Mouse (Mus musculus) E14TG2a.4 (cell line): Measurements from ENCODE around the gene Cdc42se1.

ENCODE experiments used
- CTCF ChIP-seq: conservative IDR thresholded peaks from 2 replicates; pipeline ENCODE4 v1.5.1; 2014; ENCODE audit warnings: low read length
- NANOG ChIP-seq: IDR thresholded peaks from 2 replicates; pipeline ENCODE4 v1.6.1; 2014; ENCODE audit warnings: borderline replicate concordance, low read length, mixed read lengths
- POU5F1 ChIP-seq: IDR thresholded peaks from 2 replicates; pipeline ENCODE4 v1.6.1; 2014; ENCODE audit warnings: low read length, borderline replicate concordance

GRCm38 (mm10) chr3:95228148-95228893 is at the start of gene Cdc42se1:
- TF ChIP-seq CTCF (no peak), POU5F1 (no peak), NANOG (no peak)
